Mouse (Mus musculus): ENCODE results near the gene Gm5771.
"Not testable (repeated sequence)": the region's sequence is repeated elsewhere in the genome, so short reads cannot be mapped to it uniquely, and the experiment has no call there.

Gm5771 gene

GRCm38 (mm10) chr6:41392056-41392455 lies at the start of gene Gm5771:
Gm5771 (plus strand) TSS chr6:41392356.
- in situ Hi-C loops (cut with MboI) = not testable (repeated sequence)

GRCm38 (mm10) chr6:41353932-41354331 lies 38.2 kb upstream of the Gm5771 start, which contains the start of gene Try10:
Try10 (plus strand) TSS chr6:41354105.
- in situ Hi-C loops (cut with MboI) = no loop called here

GRCm38 (mm10) chr6:41373772-41374171 lies 18.4 kb upstream of the Gm5771 start:
- in situ Hi-C loops (cut with MboI) = not testable (repeated sequence)

GRCm38 (mm10) chr6:41377578-41377977 lies 14.6 kb upstream of the Gm5771 start, which contains the start of gene Prss3:
Prss3 (minus strand) TSS chr6:41377678.
- in situ Hi-C loops (cut with MboI) = not testable (repeated sequence)

GRCm38 (mm10) chr6:41386781-41387180 lies 5.4 kb upstream of the Gm5771 start:
- in situ Hi-C loops (cut with MboI) = no loop called here

GRCm38 (mm10) chr6:41391640-41392039 lies 516 bp upstream of the Gm5771 start:
- in situ Hi-C loops (cut with MboI) = not testable (repeated sequence)

DNA sequence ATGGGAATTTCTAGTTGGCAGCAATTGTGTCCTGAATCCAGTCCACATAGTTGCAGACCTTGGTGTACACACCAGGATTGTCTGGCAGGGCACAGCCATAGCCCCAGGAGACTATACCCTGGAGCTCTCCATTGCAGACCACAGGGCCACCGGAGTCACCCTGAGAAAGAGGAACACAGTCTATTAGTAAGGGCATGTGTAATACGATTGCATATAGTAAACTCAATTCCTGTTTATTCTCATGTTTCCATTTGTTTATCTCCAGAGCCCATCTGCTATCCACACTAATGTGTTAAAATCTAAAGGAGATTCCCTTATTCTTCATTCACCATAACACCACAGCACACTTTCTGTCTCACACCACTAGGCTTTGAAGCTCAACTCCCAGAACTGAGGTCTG lies 50.1 kb downstream of the Gm5771 start:
- in situ Hi-C loops (cut with MboI) = not testable (repeated sequence)

DNA sequence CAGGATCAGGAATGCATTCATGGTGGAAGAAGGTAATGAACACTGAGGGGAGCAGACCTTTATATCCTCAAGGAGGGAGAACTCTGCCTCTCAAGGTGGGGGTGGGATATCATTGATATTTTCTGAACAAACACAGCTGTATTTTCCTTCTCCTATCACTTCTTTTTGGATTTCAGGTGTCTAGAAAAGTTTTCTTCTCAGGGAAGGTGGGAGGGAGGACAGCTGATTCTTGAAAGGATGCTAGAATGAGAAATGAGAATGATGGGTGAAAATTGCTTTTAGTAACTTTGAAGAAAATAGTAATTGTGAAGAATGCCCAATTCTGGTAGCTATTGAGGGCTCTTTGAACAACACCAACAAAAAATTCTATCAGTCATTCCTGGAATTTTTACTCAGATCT lies 53.9 kb downstream of the Gm5771 start, which contains the start of gene Gm10334:
Gene Gm10334 (minus strand): TSS at position 101 of the 400 bp plus-strand sequence.
- in situ Hi-C loops (cut with MboI) = not testable (repeated sequence)
